Mouse (Mus musculus): Measurements from ENCODE around the gene Ppp1r14c.

DNA sequence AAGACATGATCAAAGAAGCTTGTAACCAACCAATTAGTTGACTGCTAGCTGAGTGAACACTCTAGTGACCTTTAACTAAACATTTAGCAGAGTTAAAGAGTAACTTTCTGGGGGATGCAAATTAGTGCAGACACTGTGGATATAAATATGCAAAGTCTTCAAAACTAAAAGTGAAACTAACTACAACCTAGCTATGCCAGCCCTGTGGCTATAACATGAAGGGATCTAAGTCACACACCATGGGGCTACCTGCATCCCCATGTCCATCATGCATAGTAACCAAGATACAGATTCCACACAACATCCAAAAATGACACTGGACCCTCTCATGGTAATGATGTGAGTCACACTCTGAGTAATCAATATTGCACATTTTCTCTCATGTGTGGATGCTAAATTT, 31.3 kb upstream of the Ppp1r14c start:
- no peak for TF ChIP-seq CTCF (IDR thresholded peaks at IDR 0.05; ENCODE audit: borderline replicate concordance, extremely low read depth, insufficient read depth, insufficient read length)
- TF ChIP-seq POLR2A (IDR thresholded peaks at IDR 0.05; ENCODE audit: borderline replicate concordance, extremely low read depth, insufficient read depth, insufficient read length, poor library complexity, severe bottlenecking): no peak
